Mouse (Mus musculus): ENCODE results near the gene Cep19. TPM values are rescaled to one million over a fixed set of nuclear protein-coding genes. Genes with fewer than 3 reads are reported as not detected.

Gene Cep19
- polyA plus RNA-seq, 2 experiments, result 15.6 to 28.4 TPM

DNA sequence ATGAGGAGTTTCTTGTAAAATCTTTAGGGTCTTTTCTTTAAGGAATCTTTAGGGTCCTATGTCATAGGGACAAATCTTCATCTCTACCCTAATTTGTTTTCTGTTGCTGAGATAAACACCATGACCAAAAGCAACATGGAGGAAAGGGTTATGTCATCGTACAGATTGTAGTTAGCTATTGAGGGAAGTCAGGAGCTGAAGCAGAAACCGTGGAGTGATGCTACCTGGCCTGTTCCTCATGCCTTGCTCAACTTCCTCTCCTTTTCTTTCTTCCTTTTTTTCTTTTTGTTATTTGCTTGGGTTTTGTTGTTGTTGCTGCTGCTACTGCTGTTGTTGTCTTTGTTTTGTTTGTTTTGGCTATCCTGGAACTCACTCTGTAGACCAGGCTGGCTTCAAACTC is 9.0 kb downstream of the Cep19 start:
- H3K36me3 ChIP-seq (ENCODE audit: control insufficient read depth, insufficient read depth, low read length), result peaks cover 39% of the 10 kb centered on the region
- TF ChIP-seq POLR2A (IDR thresholded peaks at IDR 0.05; ENCODE audit: borderline replicate concordance, extremely low read depth, insufficient read depth, insufficient read length), result no peak
- no peak overlapping the region for H3K27ac ChIP-seq (replicated peaks; ENCODE audit: low read depth, low read length)
- WGBS, result 90% methylated on average over 2 of the region's 2 CpGs
- no peaks in the 10 kb centered on the region for H3K9me3 ChIP-seq (ENCODE audit: control insufficient read depth, low read length)
- H3K4me3 ChIP-seq (replicated peaks; ENCODE audit: low read length), result no peak overlapping the region
- no peaks in the 10 kb centered on the region for H3K4me1 ChIP-seq (ENCODE audit: control insufficient read depth, insufficient read depth, low read length)
- DNase-seq (ENCODE audit: low spot score) (no peak), ATAC-seq (ENCODE audit: low FRiP score, low read depth) (no peak)
- H3K4me2 ChIP-seq (replicated peaks; ENCODE audit: low read depth, low read length, severe bottlenecking), result no peak overlapping the region
- H3K27me3 ChIP-seq (ENCODE audit: control insufficient read depth, insufficient read depth, low read length), result no peaks in the 10 kb centered on the region
- H3K9ac ChIP-seq (ENCODE audit: low read depth, low read length, severe bottlenecking), result no peak overlapping the region

DNA sequence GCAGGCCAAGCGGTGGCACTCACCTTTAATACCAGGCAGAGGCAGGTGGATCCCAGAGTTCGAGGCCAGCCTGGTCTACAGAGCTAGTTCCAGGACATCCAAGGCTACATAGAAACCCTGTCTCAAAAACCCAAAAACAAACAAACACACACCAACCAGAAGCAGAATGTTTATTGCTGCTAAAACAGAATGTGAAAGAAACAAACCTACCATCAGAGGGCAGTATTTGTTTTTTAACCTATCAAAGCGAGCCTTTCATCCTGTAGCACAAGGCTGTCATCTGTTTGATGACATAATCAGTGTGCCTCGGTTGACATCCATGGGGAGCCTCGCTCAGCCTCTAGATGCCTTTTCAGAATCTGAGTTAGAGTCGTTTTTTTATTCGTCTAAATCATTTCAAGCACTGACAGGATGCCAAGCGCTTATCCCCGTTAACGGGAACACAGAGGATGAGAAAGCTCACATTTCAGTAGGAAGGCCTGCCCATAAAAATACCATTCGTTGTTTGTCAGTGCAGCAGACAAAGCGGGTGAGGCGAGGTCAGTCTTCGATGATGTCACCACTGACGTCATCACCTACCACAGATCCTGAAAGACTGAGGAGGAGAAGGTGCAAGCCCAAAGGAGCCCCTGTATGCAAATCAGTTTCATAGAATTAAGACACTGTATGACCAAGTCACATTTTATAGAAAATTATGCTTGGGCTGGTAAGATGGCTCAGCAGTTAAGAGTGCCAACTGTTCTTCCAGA is 11.5 kb downstream of the Cep19 start:
- peak; percentile 29 for DNase-seq (ENCODE audit: low spot score)
- no peak overlapping the region for H3K27ac ChIP-seq (replicated peaks; ENCODE audit: low read depth, low read length)
- TF ChIP-seq POLR2A (IDR thresholded peaks at IDR 0.05; ENCODE audit: borderline replicate concordance, extremely low read depth, insufficient read depth, insufficient read length), result no peak
- H3K27me3 ChIP-seq (ENCODE audit: control insufficient read depth, insufficient read depth, low read length), result no peaks in the 10 kb centered on the region
- peaks cover 19% of the 10 kb centered on the region for H3K36me3 ChIP-seq (ENCODE audit: control insufficient read depth, insufficient read depth, low read length)
- H3K4me2 ChIP-seq (replicated peaks; ENCODE audit: low read depth, low read length, severe bottlenecking), result no peak overlapping the region
- ATAC-seq (ENCODE audit: low FRiP score, low read depth), result no peak
- H3K4me3 ChIP-seq (replicated peaks; ENCODE audit: low read length), result no peak overlapping the region
- 68% methylated on average over 15 of the region's 15 CpGs for WGBS
- no peaks in the 10 kb centered on the region for H3K9me3 ChIP-seq (ENCODE audit: control insufficient read depth, low read length)
- H3K4me1 ChIP-seq (ENCODE audit: control insufficient read depth, insufficient read depth, low read length), result no peaks in the 10 kb centered on the region
- no peak overlapping the region for H3K9ac ChIP-seq (ENCODE audit: low read depth, low read length, severe bottlenecking)

DNA sequence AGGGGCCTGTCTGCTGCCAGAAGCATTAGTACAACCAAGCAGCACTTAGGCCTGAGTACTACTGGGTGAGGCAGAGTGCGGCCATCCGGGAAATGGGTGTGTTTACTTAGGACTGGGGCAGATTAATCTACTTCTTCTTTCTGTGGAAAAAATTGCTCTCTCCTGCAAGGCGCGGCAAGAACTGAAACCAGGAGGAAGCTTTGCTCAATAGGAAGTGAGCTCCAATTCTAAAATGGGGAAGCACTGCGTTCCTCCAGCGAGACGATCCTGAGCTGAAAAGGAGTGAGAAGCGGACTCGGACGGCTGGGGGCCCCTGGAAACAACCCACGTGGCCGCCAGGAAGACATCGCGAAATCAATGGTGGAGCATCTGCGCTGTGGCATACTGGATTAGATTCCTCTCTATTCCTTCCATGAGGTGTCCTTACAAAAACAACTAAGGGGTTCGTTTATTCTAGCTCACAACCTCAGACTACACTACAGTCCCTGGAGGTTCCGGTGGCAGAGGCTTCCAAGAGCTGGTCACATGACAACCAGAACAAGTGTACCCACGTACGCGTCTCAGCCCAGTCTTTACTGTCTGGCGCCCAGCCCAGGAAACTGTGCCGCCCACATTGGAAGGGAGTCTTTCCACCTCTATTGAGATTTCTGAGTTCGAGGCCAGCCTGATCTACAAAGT is 14.1 kb downstream of the Cep19 start:
- Histone ChIP-seq H3K9me3 (ENCODE audit: control insufficient read depth, low read length) (no peaks in the 10 kb centered on the region), H3K4me2 (replicated peaks; ENCODE audit: low read depth, low read length, severe bottlenecking) (no peak overlapping the region), H3K9ac (ENCODE audit: low read depth, low read length, severe bottlenecking) (no peak overlapping the region), H3K27ac (replicated peaks; ENCODE audit: low read depth, low read length) (no peak overlapping the region), H3K27me3 (ENCODE audit: control insufficient read depth, insufficient read depth, low read length) (no peaks in the 10 kb centered on the region), H3K4me3 (replicated peaks; ENCODE audit: low read length) (no peak overlapping the region), H3K4me1 (ENCODE audit: control insufficient read depth, insufficient read depth, low read length) (no peaks in the 10 kb centered on the region), H3K36me3 (ENCODE audit: control insufficient read depth, insufficient read depth, low read length) (no peaks in the 10 kb centered on the region; the same call in 1 of the 2 replicates)
- DNase-seq (ENCODE audit: low spot score), result no peak
- TF ChIP-seq POLR2A (IDR thresholded peaks at IDR 0.05; ENCODE audit: borderline replicate concordance, extremely low read depth, insufficient read depth, insufficient read length), result no peak
- WGBS, result 69% methylated on average over 23 of the region's 23 CpGs
- no peak for ATAC-seq (ENCODE audit: low FRiP score, low read depth)

DNA sequence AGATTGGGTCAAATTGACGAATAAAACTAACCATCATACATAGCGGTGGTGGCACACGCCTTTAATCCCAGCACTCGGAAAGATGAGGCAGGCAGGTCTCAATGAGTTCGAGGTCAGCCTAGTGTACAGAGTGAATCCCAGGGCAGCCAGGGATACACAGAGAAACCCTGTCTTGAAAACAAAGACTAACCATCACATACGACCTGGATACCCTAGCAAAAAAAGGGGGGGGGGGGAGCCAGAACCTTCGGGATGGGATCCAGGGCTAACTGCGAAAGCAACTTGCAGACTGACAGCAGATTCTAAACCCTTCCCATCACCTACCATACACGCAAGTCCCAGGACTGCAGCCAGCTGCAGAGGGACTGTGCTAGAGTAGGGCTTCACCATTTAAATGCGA is 14.8 kb downstream of the Cep19 start:
- DNase-seq (ENCODE audit: low spot score) (no peak), ATAC-seq (ENCODE audit: low FRiP score, low read depth) (no peak)
- no peak overlapping the region for H3K4me3 ChIP-seq (replicated peaks; ENCODE audit: low read length)
- no peaks in the 10 kb centered on the region for H3K36me3 ChIP-seq (ENCODE audit: control insufficient read depth, insufficient read depth, low read length)
- H3K27ac ChIP-seq (replicated peaks; ENCODE audit: low read depth, low read length), result no peak overlapping the region
- no peaks in the 10 kb centered on the region for H3K27me3 ChIP-seq (ENCODE audit: control insufficient read depth, insufficient read depth, low read length)
- no peaks in the 10 kb centered on the region for H3K9me3 ChIP-seq (ENCODE audit: control insufficient read depth, low read length)
- WGBS, result 86% methylated on average over 10 of the region's 10 CpGs
- no peak overlapping the region for H3K4me2 ChIP-seq (replicated peaks; ENCODE audit: low read depth, low read length, severe bottlenecking)
- no peak overlapping the region for H3K9ac ChIP-seq (ENCODE audit: low read depth, low read length, severe bottlenecking)
- no peak for TF ChIP-seq POLR2A (IDR thresholded peaks at IDR 0.05; ENCODE audit: borderline replicate concordance, extremely low read depth, insufficient read depth, insufficient read length)
- no peaks in the 10 kb centered on the region for H3K4me1 ChIP-seq (ENCODE audit: control insufficient read depth, insufficient read depth, low read length)

DNA sequence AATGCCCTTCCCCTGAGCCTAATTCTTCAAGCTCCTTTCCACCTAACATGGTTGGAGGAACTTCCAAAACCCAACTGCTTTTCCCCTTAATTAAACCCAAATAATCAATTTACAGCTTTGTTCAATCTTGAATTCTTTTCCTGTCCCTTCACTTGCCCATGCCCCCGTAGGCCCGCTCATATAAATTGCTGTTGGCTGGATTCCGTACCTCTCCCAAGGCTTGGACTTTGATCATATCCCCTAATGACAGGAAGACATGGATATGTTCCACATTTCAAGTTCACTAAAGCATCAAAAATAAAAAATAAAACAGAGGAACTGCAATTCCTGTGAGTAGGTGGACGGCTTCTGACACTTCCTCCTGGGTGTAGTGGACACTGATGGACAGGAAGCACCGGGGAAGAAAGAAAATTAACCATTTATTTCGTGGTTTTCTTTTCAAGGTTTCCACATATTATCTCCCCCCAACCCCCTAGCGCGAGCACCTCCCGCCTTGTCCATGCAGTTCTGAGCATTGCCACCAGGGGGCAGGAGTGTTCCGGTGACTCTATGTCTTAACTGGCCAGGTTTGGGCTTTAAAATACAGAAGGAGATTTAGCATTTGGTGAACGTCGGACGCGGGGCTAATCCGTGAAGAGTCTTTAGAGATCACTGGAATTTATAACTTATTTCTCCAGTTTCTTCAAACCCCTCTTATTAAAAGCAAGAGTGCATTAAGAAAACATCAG is 15.5 kb downstream of the Cep19 start:
- H3K4me2 ChIP-seq (replicated peaks; ENCODE audit: low read depth, low read length, severe bottlenecking), result no peak overlapping the region
- no peak overlapping the region for H3K9ac ChIP-seq (ENCODE audit: low read depth, low read length, severe bottlenecking)
- DNase-seq (ENCODE audit: low spot score) (peak; percentile 59), ATAC-seq (ENCODE audit: low FRiP score, low read depth) (no peak)
- WGBS, result 12% methylated on average over 15 of the region's 15 CpGs
- H3K9me3 ChIP-seq (ENCODE audit: control insufficient read depth, low read length), result no peaks in the 10 kb centered on the region
- H3K4me3 ChIP-seq (replicated peaks; ENCODE audit: low read length), result no peak overlapping the region
- no peak for TF ChIP-seq POLR2A (IDR thresholded peaks at IDR 0.05; ENCODE audit: borderline replicate concordance, extremely low read depth, insufficient read depth, insufficient read length)
- no peaks in the 10 kb centered on the region for H3K4me1 ChIP-seq (ENCODE audit: control insufficient read depth, insufficient read depth, low read length)
- H3K36me3 ChIP-seq (ENCODE audit: control insufficient read depth, insufficient read depth, low read length), result no peaks in the 10 kb centered on the region
- H3K27me3 ChIP-seq (ENCODE audit: control insufficient read depth, insufficient read depth, low read length), result no peaks in the 10 kb centered on the region
- H3K27ac ChIP-seq (replicated peaks; ENCODE audit: low read depth, low read length), result no peak overlapping the region
